Mouse (Mus musculus) liver, postnatal 0 days (tissue): ENCODE results near the gene Col4a1. TPM values are rescaled to one million over a fixed set of nuclear protein-coding genes. Genes with fewer than 3 reads are reported as not detected.

Experiments used
- ATAC-seq: fragments of 200-750 bp; cut with Nextera tagmentation; 2 replicates; pipeline ENCODE4 v1.8.0; 2017; ENCODE audit warnings: mild to moderate bottlenecking, moderate library complexity
- DNase-seq: peaks from one replicate; pipeline ENCODE4 v3.0.0-alpha.2; 2016
- H3K27ac ChIP-seq: fragments of 300-500 bp; sonication (generic); 2 replicates; pipeline ENCODE4 v1.5.1; 2014; ENCODE audit warnings: antibody characterized with exemption, moderate library complexity, mild to moderate bottlenecking, low read depth
- H3K27me3 ChIP-seq: fragments of 300-500 bp; sonication (generic); 2 replicates; pipeline ENCODE4 v1.6.1; 2014; ENCODE audit warnings: low read length, control low read depth, mixed read lengths; ENCODE audit not compliant: insufficient read depth
- H3K36me3 ChIP-seq: fragments of 300-500 bp; sonication (generic); replicated peaks from 2 replicates; pipeline ENCODE4 v1.6.1; 2014; ENCODE audit warnings: mild to moderate bottlenecking, control low read depth, low read length, moderate library complexity, mixed read lengths; ENCODE audit not compliant: insufficient read depth
- H3K4me1 ChIP-seq: fragments of 300-500 bp; sonication (generic); 2 replicates; pipeline ENCODE4 v1.6.1; 2014; ENCODE audit warnings: antibody characterized with exemption, mild to moderate bottlenecking, control low read depth; ENCODE audit not compliant: insufficient read depth
- H3K4me2 ChIP-seq: fragments of 300-500 bp; sonication (generic); 2 replicates; pipeline ENCODE4 v1.6.1; 2014; ENCODE audit warnings: low read depth, mild to moderate bottlenecking, low read length, moderate library complexity, mixed read lengths
- H3K4me3 ChIP-seq: fragments of 300-500 bp; sonication (generic); 2 replicates; pipeline ENCODE4 v1.5.1; 2014; ENCODE audit warnings: low read depth, low read length
- H3K9ac ChIP-seq: fragments of 300-500 bp; sonication (generic); replicated peaks from 2 replicates; pipeline ENCODE4 v1.6.1; 2014; ENCODE audit warnings: mild to moderate bottlenecking, moderate library complexity
- H3K9me3 ChIP-seq: fragments of 300-500 bp; sonication (generic); 2 replicates; pipeline ENCODE4 v1.6.1; 2016; ENCODE audit warnings: mild to moderate bottlenecking, control low read depth, low read length, mixed read lengths
- CTCF ChIP-seq: sonication (generic); IDR thresholded peaks from 2 replicates; pipeline ENCODE4 v1.5.1; 2016; ENCODE audit warnings: antibody characterized with exemption, low read depth
- EP300 ChIP-seq: IDR thresholded peaks from 2 replicates; pipeline ENCODE4 v1.6.1; 2016; ENCODE audit warnings: antibody characterized with exemption, low read depth, mild to moderate bottlenecking
- WGBS: fragments of 180-500 bp; shearing (Covaris S2); extraction: QIAGEN DNeasy Blood & Tissue Kit; methylation state at CpG from one replicate; pipeline ENCODE4 v1.1.7; 2014; ENCODE audit not compliant: insufficient replicate concordance; 5-methylcytosine and 5-hydroxymethylcytosine counted together
- polyA plus RNA-seq: library from polyadenylated mRNA; unstranded; fragments of >200 nt; fragmentation: Nextera tagmentation; extraction: Ambion mirVana; gene quantifications from 2 replicates; pipeline ENCODE4 v1.2.1, GENCODE M21; 2015

The Col4a1 gene
- polyA plus RNA-seq, 1 experiment from 2014 or later, result 22.6 TPM

GRCm38 (mm10) chr8:11280721-11281268, 31.8 kb downstream of the Col4a1 start:
- Histone ChIP-seq H3K9me3 (0 out of 2 replicates have a peak, but pooled peaks cover 4% of the 10 kb centered on the region), H3K27me3 (no peaks in the 10 kb centered on the region), H3K4me3 (no peak overlapping the region), H3K36me3 (no peaks in the 10 kb centered on the region), H3K27ac (no peak overlapping the region), H3K4me1 (peaks cover 22% of the 10 kb centered on the region), H3K9ac (no peak overlapping the region), H3K4me2 (no peak overlapping the region)
- no peak for TF ChIP-seq EP300
- no peak for DNase-seq
- 86% methylated on average over 10 of the region's 10 CpGs for WGBS
- no peak for ATAC-seq

DNA sequence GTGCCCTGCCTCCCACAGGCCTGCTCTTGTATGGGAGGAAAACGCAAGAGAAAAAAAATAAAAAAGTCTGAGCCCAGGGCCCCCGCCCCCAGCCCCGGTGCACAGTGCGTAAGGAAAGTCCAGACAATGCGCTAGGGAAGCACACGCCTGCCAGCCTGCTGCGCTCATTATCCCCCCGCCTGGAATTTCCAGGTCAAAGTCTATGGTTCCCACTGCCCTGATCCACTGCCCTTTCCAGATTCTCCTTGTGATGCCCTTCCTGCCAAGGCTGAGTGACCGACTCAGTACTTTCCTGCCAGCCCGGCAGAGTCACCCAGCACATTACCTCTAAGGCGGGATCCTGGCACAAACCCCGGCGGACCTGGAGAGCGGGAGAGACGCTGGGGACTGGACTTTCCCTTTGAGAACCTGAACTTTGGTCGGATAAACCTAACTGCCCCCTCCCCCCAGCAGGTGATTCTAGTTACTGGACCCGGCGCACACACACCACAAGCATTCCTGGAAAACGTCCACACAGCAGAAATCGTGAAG, 33.3 kb downstream of the Col4a1 start:
- peak overlapping the region; percentile 51; the same call in 1 of the 2 replicates for H3K9ac ChIP-seq
- TF ChIP-seq CTCF, result no peak
- no peak for TF ChIP-seq EP300
- H3K27ac ChIP-seq, result peak overlapping the region; percentile 76
- H3K9me3 ChIP-seq, result 0 out of 2 replicates have a peak, but pooled peaks cover 4% of the 10 kb centered on the region
- WGBS, result 17% methylated on average over 20 of the region's 20 CpGs
- no peaks in the 10 kb centered on the region for H3K36me3 ChIP-seq
- no peaks in the 10 kb centered on the region for H3K27me3 ChIP-seq
- H3K4me3 ChIP-seq, result peak overlapping the region; percentile 36
- peak; percentile 66 for DNase-seq
- H3K4me2 ChIP-seq, result peak overlapping the region; percentile 54
- peak; percentile 85 for ATAC-seq
- peaks cover 24% of the 10 kb centered on the region for H3K4me1 ChIP-seq

DNA sequence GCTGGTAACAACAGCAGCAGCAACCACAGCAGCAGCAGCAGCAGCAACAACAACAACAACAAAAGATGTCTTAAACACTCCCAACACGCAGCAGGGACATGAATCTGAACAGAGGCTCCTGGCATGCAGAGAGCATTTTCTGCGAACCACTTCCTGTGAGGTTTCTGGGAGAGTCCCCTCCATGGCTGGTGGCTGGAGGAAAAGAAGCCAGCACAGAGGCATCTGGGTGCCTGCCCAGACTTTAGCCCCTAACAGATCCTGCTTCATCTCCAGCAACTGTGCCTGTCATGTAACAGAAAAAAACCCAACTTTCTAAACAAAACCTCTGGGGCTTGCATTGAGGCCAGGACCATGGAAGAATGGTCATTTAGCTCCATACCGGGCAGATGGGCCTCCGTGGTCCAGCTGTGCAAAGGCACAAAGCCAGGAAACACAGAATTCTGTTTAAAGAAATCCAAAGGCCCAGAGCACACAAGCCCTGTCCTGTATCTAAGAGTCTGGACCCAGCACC, 34.5 kb downstream of the Col4a1 start:
- Histone ChIP-seq H3K27me3 (no peaks in the 10 kb centered on the region), H3K4me3 (no peak overlapping the region), H3K4me2 (no peak overlapping the region), H3K4me1 (peaks cover 24% of the 10 kb centered on the region), H3K9me3 (0 out of 2 replicates have a peak, but pooled peaks cover 4% of the 10 kb centered on the region), H3K36me3 (no peaks in the 10 kb centered on the region), H3K27ac (peak overlapping the region; percentile 76; the same call in 1 of the 2 replicates), H3K9ac (no peak overlapping the region)
- TF ChIP-seq CTCF (no peak), EP300 (no peak)
- no peak for DNase-seq
- no peak for ATAC-seq
- 26% methylated on average over 4 of the region's 4 CpGs for WGBS

DNA sequence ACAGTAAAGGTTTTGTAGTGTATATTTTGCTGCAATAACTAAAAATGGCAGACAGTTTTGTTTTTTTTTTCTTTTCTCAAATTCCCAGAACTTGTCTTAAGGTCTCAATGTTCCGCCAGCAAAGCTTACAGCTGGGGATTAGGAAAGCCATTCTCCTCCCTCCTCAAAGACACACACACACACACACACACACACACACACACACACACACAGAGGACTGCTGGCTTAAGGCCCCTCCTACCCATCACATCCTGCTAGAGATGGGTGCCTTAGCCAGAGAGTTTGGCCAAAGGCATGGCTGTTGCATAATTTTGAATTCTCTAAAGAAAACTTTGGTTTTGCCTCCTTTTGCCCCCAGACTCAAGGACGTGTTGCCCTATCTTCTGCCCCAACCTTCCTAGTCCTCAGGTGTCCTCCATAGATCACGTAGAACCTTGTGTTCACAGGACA, 35.0 kb downstream of the Col4a1 start:
- H3K27me3 ChIP-seq, result no peaks in the 10 kb centered on the region
- H3K9ac ChIP-seq, result no peak overlapping the region
- TF ChIP-seq EP300, result no peak
- no peak for DNase-seq
- WGBS, result 48% methylated on average over 3 of the region's 3 CpGs
- H3K4me2 ChIP-seq, result no peak overlapping the region
- H3K36me3 ChIP-seq, result no peaks in the 10 kb centered on the region
- 0 out of 2 replicates have a peak, but pooled peaks cover 4% of the 10 kb centered on the region for H3K9me3 ChIP-seq
- ATAC-seq, result no peak
- 0 out of 2 replicates have a peak overlapping the region, but pooled peaks have one; percentile 76 for H3K27ac ChIP-seq
- no peak overlapping the region for H3K4me3 ChIP-seq
- peaks cover 24% of the 10 kb centered on the region for H3K4me1 ChIP-seq

- no peak overlapping the region for H3K4me3 ChIP-seq
- no peak overlapping the region for H3K4me2 ChIP-seq
- DNase-seq, result no peak
- no peak overlapping the region for H3K27ac ChIP-seq
- TF ChIP-seq EP300 (no peak), CTCF (no peak)
- no peaks in the 10 kb centered on the region for H3K9me3 ChIP-seq
- H3K36me3 ChIP-seq, result no peaks in the 10 kb centered on the region
- ATAC-seq, result no peak
- WGBS, result 29% methylated on average over 6 of the region's 6 CpGs
- no peaks in the 10 kb centered on the region for H3K27me3 ChIP-seq
- H3K9ac ChIP-seq, result no peak overlapping the region
- peaks cover 24% of the 10 kb centered on the region for H3K4me1 ChIP-seq
Measured at GRCm38 (mm10) chr8:11276286-11276685, 36.3 kb downstream of the Col4a1 start.

GRCm38 (mm10) chr8:11274415-11274814, 38.2 kb downstream of the Col4a1 start:
- no peaks in the 10 kb centered on the region for H3K36me3 ChIP-seq
- H3K4me1 ChIP-seq, result peaks cover 24% of the 10 kb centered on the region
- no peaks in the 10 kb centered on the region for H3K9me3 ChIP-seq
- no peak for DNase-seq
- TF ChIP-seq CTCF, result no peak
- TF ChIP-seq EP300, result no peak
- H3K27ac ChIP-seq, result no peak overlapping the region
- no peak overlapping the region for H3K9ac ChIP-seq
- WGBS, result 75% methylated on average over 7 of the region's 7 CpGs
- H3K27me3 ChIP-seq, result no peaks in the 10 kb centered on the region
- no peak overlapping the region for H3K4me2 ChIP-seq
- no peak overlapping the region for H3K4me3 ChIP-seq
- no peak for ATAC-seq
